12 mouse cellular contexts compared by ENCODE assay signal in genomic region chr10:71198676-71199075, GRCm38 (mm10). TPM values are rescaled to one million over a fixed set of nuclear protein-coding genes. Genes with fewer than 3 reads are reported as not detected.
A peak's percentile ranks its signal among the peaks of the same experiment; 100 is the strongest.
DNase-seq lines count a peak whose midpoint lies in the region; ATAC-seq and TF ChIP-seq lines count a peak whose summit lies in the region.
"Had no signal": no experiment of that assay in that cellular context is flagged by ENCODE, and none has a peak within 500 bp of the region (broad histone marks: within the 10 kb centered on the region; RNA-seq: fewer than 3 reads in every experiment).

No protein-coding gene starts in this region.

- H3K4me3 ChIP-seq in heart, adult 2 months, result no peak overlapping the region
- no peak overlapping the region for H3K4me3 ChIP-seq in heart, embryonic 12.5 days
- no peak overlapping the region for H3K4me3 ChIP-seq in kidney, adult 2 months (ENCODE audit: insufficient read depth, low read depth, low read length)
- H3K4me3 ChIP-seq in myocyte, result no peak overlapping the region
- no peak overlapping the region for H3K4me3 ChIP-seq in forebrain, embryonic 12.5 days (replicated peaks)
- H3K4me3 ChIP-seq: liver, embryonic 15.5 days had no signal

- no peaks in the 10 kb centered on the region for H3K9me3 ChIP-seq in heart, embryonic 12.5 days (replicated peaks)
- no peaks in the 10 kb centered on the region for H3K9me3 ChIP-seq in forebrain, embryonic 12.5 days
- H3K9me3 ChIP-seq: liver, embryonic 15.5 days had no signal

- intact Hi-C loops in heart, adult 2 months (cut with DNase I), result loop anchor here (5.0 kb wide), 1 partner anchor 231 kb away; no protein-coding TSS in a partner anchor

- H3K27ac ChIP-seq in heart, adult 2 months, result no peak overlapping the region
- H3K27ac ChIP-seq in heart, embryonic 12.5 days (ENCODE audit: poor library complexity, severe bottlenecking), result no peak overlapping the region
- no peak overlapping the region for H3K27ac ChIP-seq in kidney, adult 2 months (ENCODE audit: insufficient read depth, low read depth, low read length)
- no peak overlapping the region for H3K27ac ChIP-seq in forebrain, embryonic 12.5 days
- H3K27ac ChIP-seq: liver, embryonic 15.5 days had no signal

- no peak for ATAC-seq in heart, embryonic 12.5 days (ENCODE audit: insufficient number of reproducible peaks, low FRiP score)
- no peak for ATAC-seq in forebrain, embryonic 12.5 days (ENCODE audit: low FRiP score)

- TF ChIP-seq CTCF in heart, adult 2 months (IDR thresholded peaks at IDR 0.05), result no peak
- no peak for TF ChIP-seq CTCF in kidney, adult 2 months (conservative IDR thresholded peaks at IDR 0.05; ENCODE audit: insufficient read depth, insufficient read length, low read depth, low read length)

- no peaks in the 10 kb centered on the region for H3K27me3 ChIP-seq in heart, adult 2 months (ENCODE audit: control insufficient read depth, insufficient read depth, low read length)
- H3K27me3 ChIP-seq in heart, embryonic 12.5 days (replicated peaks), result no peaks in the 10 kb centered on the region
- H3K27me3 ChIP-seq in kidney, adult 2 months (replicated peaks; ENCODE audit: control insufficient read depth, insufficient read depth, low read length), result no peaks in the 10 kb centered on the region
- H3K27me3 ChIP-seq in myocyte (ENCODE audit: control insufficient read depth, insufficient read depth, insufficient read length), result no peaks in the 10 kb centered on the region
- H3K27me3 ChIP-seq in forebrain, embryonic 12.5 days, result no peaks in the 10 kb centered on the region
- H3K27me3 ChIP-seq: liver, embryonic 15.5 days had no signal

- no peak overlapping the region for H3K9ac ChIP-seq in heart, adult 2 months (ENCODE audit: low read depth, low read length)
- H3K9ac ChIP-seq in heart, embryonic 12.5 days, result no peak overlapping the region
- H3K9ac ChIP-seq in forebrain, embryonic 12.5 days, result no peak overlapping the region
- H3K9ac ChIP-seq: liver, embryonic 15.5 days had no signal

- H3ac ChIP-seq in myocyte (ENCODE audit: control insufficient read depth, insufficient read length), result no peak overlapping the region

- no peaks in the 10 kb centered on the region for H3K36me3 ChIP-seq in heart, adult 2 months (ENCODE audit: control insufficient read depth, insufficient read depth, low read length)
- no peaks in the 10 kb centered on the region for H3K36me3 ChIP-seq in heart, embryonic 12.5 days
- H3K36me3 ChIP-seq in kidney, adult 2 months (ENCODE audit: control insufficient read depth, insufficient read depth, low read length), result no peaks in the 10 kb centered on the region
- no peaks in the 10 kb centered on the region for H3K36me3 ChIP-seq in myocyte (ENCODE audit: control insufficient read depth, insufficient read depth)
- H3K36me3 ChIP-seq in forebrain, embryonic 12.5 days (replicated peaks), result no peaks in the 10 kb centered on the region
- H3K36me3 ChIP-seq: liver, embryonic 15.5 days had no signal

- H3K4me2 ChIP-seq in heart, embryonic 12.5 days, result no peak overlapping the region
- H3K4me2 ChIP-seq in myocyte (ENCODE audit: low read depth), result peak overlapping the region; percentile 47
- no peak overlapping the region for H3K4me2 ChIP-seq in forebrain, embryonic 12.5 days
- H3K4me2 ChIP-seq: liver, embryonic 15.5 days had no signal

- WGBS in heart, adult 2 months, result 63% methylated on average over 8 of the region's 8 CpGs
- 67% methylated on average over 8 of the region's 8 CpGs for WGBS in heart, embryonic 12.5 days
- 72% methylated on average over 8 of the region's 8 CpGs for WGBS in kidney, adult 2 months
- 92% methylated on average over 8 of the region's 8 CpGs for WGBS in forebrain, embryonic 12.5 days

- peaks cover 9% of the 10 kb centered on the region for H3K4me1 ChIP-seq in heart, adult 2 months (ENCODE audit: control insufficient read depth, insufficient read depth, low read length)
- peaks cover 8% of the 10 kb centered on the region; the same call in 1 of the 2 replicates for H3K4me1 ChIP-seq in heart, embryonic 12.5 days (replicated peaks)
- H3K4me1 ChIP-seq in kidney, adult 2 months (ENCODE audit: control insufficient read depth, insufficient read depth, low read length), result peaks cover 3% of the 10 kb centered on the region; the same call in 1 of the 2 replicates
- 0 out of 2 replicates have a peak, but pooled peaks cover 2% of the 10 kb centered on the region for H3K4me1 ChIP-seq in forebrain, embryonic 12.5 days
- H3K4me1 ChIP-seq: liver, embryonic 15.5 days had no signal

- peak; percentile 49 to 64 for DNase-seq in heart, adult 2 months
- DNase-seq in adipocyte (ENCODE audit: low spot score), result peak; percentile 19
- peak; percentile 59 for DNase-seq in kidney, adult 2 months
- no peak for DNase-seq in right cerebral cortex, adult 18-20 months
- no peak for DNase-seq in adrenal gland, postnatal 14 days
- DNase-seq: cerebellum, adult 18-20 months; spleen, adult 18-20 months had no signal

- H3K79me2 ChIP-seq in heart, adult 2 months (replicated peaks; ENCODE audit: control insufficient read depth, insufficient read depth, low read length), result no peaks in the 10 kb centered on the region
- H3K79me2 ChIP-seq in myocyte (ENCODE audit: control insufficient read depth, insufficient read depth), result no peaks in the 10 kb centered on the region

- TF ChIP-seq POLR2A in heart, adult 2 months (IDR thresholded peaks at IDR 0.05; ENCODE audit: insufficient read depth, low read depth, low read length), result no peak
- TF ChIP-seq POLR2A in kidney, adult 2 months (IDR thresholded peaks at IDR 0.05; ENCODE audit: low read depth, low read length), result no peak
- TF ChIP-seq POLR2A in myocyte (IDR thresholded peaks at IDR 0.05; ENCODE audit: insufficient read length, low read depth), result no peak

- TF ChIP-seq EP300 in heart, adult 2 months (IDR thresholded peaks at IDR 0.05; ENCODE audit: insufficient read depth, low read depth, low read length), result no peak

TF ChIP-seq in myocyte, 11 proteins besides CTCF, POLR2A, EP300 and RAD21:
- peak in 1 of 3 experiments; percentile 13 for TF ChIP-seq MYOD1 (IDR thresholded peaks at IDR 0.05; ENCODE audit: control insufficient read depth in 1 of 3, insufficient read length in 2 of 3, low read depth in 2 of 3)
- TF ChIP-seq POLR2AphosphoS2 (IDR thresholded peaks at IDR 0.05; ENCODE audit: insufficient read length, low read depth), result no peak
- TF ChIP-seq MAX (IDR thresholded peaks at IDR 0.05; ENCODE audit: low read depth), result no peak
- TF ChIP-seq E2F4 (IDR thresholded peaks at IDR 0.05; ENCODE audit: insufficient read depth), result no peak

RNA-seq across cellular contexts. Expression of gene Bicc1, which starts 39.2 kb away (rescaled TPM):
- total RNA-seq in heart, adult 2 months (2021), result 10 to 100 TPM; 14.6 to 17.1 TPM
- polyA plus RNA-seq in heart, adult 2 months (2012; rRNA removed), result 13.7 and 18.7 TPM in 2 replicates
- polyA plus RNA-seq in heart, embryonic 12.5 days (2016; fragmentation: Nextera tagmentation; extraction: Ambion mirVana), result 21.7 and 24.2 TPM in 2 replicates
- polyA plus RNA-seq in kidney, adult 2 months (2012; rRNA removed), result 69.0 and 78.8 TPM in 2 replicates
- 4.6 TPM for polyA plus RNA-seq in myocyte (2012; fragmentation: generic; extraction: Trizol)
- polyA plus RNA-seq in forebrain, embryonic 12.5 days (2016; fragmentation: Nextera tagmentation; extraction: Ambion mirVana), result 5.7 and 6.8 TPM in 2 replicates
- 17.1 and 19.2 TPM in 2 replicates for total RNA-seq in adrenal gland, postnatal 14 days (2021)
- total RNA-seq: megakaryocyte progenitor cell, adult 5-6 weeks had no signal

RNA-seq across cellular contexts. Expression of gene Tfam, which starts 39.4 kb away (rescaled TPM):
- total RNA-seq in heart, adult 2 months (2021), result 10 to 100 TPM; 61.0 to 67.5 TPM
- polyA plus RNA-seq in heart, adult 2 months (2012; rRNA removed), result 8.6 and 13.1 TPM in 2 replicates
- 60.0 and 63.7 TPM in 2 replicates for polyA plus RNA-seq in heart, embryonic 12.5 days (2016; fragmentation: Nextera tagmentation; extraction: Ambion mirVana)
- 9.0 and 12.8 TPM in 2 replicates for polyA plus RNA-seq in kidney, adult 2 months (2012; rRNA removed)
- 26.7 TPM for polyA plus RNA-seq in myocyte (2012; fragmentation: generic; extraction: Trizol)
- 81.1 and 87.0 TPM in 2 replicates for polyA plus RNA-seq in forebrain, embryonic 12.5 days (2016; fragmentation: Nextera tagmentation; extraction: Ambion mirVana)
- 66.3 and 70.1 TPM in 2 replicates for total RNA-seq in adrenal gland, postnatal 14 days (2021)

Comparison
In these comparisons a context has a peak if more than half of its experiments do, and no peak if none do; other contexts are left out.
1. DNase-seq: peak in heart, adult 2 months (2 of 2), adipocyte (single experiment) and kidney, adult 2 months (single experiment); none in right cerebral cortex, adult 18-20 months (single experiment) and adrenal gland, postnatal 14 days (single experiment).